Mouse (Mus musculus): ENCODE results near the gene Ptpn22. TPM values are rescaled to one million over a fixed set of nuclear protein-coding genes. Genes with fewer than 3 reads are reported as not detected.
"Not testable (repeated sequence)": the region's sequence is repeated elsewhere in the genome, so short reads cannot be mapped to it uniquely, and the experiment has no call there.

Gene Ptpn22
- 0.99 and 1.1 TPM in 2 replicates for polyA plus RNA-seq (2014; fragmentation: Nextera tagmentation; extraction: Ambion mirVana)

DNA sequence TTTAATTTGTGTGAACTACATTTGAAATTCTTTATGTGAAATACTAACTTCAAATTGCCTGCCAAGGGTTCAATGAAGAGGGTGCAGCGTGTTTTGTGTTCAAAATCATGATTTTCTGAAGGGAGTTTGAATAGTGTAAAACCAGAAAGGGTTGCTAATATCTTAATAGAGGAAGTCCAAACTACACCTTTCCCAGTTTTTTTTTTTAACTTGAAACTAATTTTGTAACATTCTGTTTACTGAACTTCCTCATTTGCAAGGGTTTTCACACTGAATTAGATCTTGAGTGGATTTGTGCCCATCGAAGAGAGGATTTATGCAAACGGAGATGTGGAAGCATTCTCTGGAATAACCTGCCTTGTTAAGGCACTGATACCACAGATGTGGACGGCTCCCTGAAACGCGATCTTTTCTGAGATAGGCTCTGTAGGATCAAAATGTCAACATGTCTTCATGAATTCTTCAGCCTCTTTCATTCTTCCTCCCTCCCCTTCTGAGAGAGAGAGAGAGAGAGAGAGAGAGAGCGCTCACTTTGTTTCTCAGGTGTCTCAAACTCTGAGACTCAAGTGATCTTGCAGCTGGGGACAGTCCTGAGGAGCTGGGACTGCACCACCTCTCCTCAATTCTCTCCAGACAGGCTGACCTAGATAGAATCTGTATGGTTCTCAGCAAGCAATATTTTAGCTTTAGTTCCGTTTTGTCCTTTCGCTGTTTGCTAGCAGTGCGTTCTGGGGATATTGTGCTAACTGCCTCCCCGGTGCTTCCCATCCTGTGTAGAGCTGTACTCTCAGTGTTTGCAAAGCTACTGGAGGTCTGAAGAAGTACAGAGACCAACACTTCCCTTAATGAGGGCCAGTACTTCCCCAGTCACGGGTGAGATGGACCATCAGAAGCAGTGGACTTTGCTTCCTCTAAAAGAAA lies at the start of gene Ptpn22:
Ptpn22 (plus strand) TSS at position 915 of the 921 bp plus-strand sequence.
- H3K36me3 ChIP-seq (ENCODE audit: control insufficient read depth, insufficient read depth, low read length), result no peaks in the 10 kb centered on the region
- WGBS, result 67% methylated on average over 12 of the region's 12 CpGs
- H3K27ac ChIP-seq (replicated peaks in 1 of 2; ENCODE audit: control insufficient read depth in 1 of 2, insufficient read depth in 1 of 2, low read depth in 2 of 2, low read length in 2 of 2), result 0 out of 4 replicates have a peak within 1 kb of the TSS, but pooled peaks have one; percentile 1 to 19
- H3K9me3 ChIP-seq (ENCODE audit: control insufficient read depth, low read length), result no peaks in the 10 kb centered on the region
- no peak within 1 kb of the TSS for H3K4me3 ChIP-seq (ENCODE audit: control insufficient read depth in 1 of 2, insufficient read depth in 1 of 2, low read depth in 1 of 2, low read length in 2 of 2)
- H3K9ac ChIP-seq (ENCODE audit: low read length), result no peak within 1 kb of the TSS; the same call in 1 of the 2 replicates
- H3K4me1 ChIP-seq (ENCODE audit: control insufficient read depth in 2 of 2, insufficient read depth in 2 of 2, low read length in 2 of 2), result peaks cover 6 to 8% of the 10 kb centered on the region in 2 experiments; a peak in 2 of 4 replicates
- H3K4me2 ChIP-seq (ENCODE audit: low read length), result no peak within 1 kb of the TSS
- H3K27me3 ChIP-seq (ENCODE audit: control insufficient read depth, insufficient read depth, low read length), result no peaks in the 10 kb centered on the region
- ATAC-seq (ENCODE audit: insufficient number of reproducible peaks, insufficient read depth, low FRiP score, low read depth), result no peak

DNA sequence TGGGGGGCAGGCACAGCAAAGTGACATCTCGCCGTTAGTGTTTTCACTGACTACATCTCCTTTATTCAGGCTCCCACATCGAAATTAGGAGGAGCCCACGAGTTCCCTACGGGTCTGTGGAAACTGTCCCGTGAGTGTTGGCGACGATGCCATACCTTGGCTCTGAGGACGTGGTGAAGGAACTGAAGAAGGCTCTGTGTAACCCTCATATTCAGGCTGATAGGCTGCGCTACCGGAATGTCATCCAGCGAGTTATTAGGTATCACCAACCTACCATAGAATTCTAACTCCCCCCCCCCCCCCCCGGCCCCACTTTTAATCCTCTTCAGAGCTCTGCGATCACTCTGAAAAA lies 49.8 kb upstream of the Ptpn22 start:
- Histone ChIP-seq H3K9me3 (ENCODE audit: control insufficient read depth, low read length) (no peaks in the 10 kb centered on the region), H3K4me2 (ENCODE audit: low read length) (peak overlapping the region; percentile 88), H3K9ac (ENCODE audit: low read length) (peak overlapping the region; percentile 83), H3K36me3 (ENCODE audit: control insufficient read depth, insufficient read depth, low read length) (peaks cover 42% of the 10 kb centered on the region), H3K4me3 (ENCODE audit: control insufficient read depth in 1 of 2, insufficient read depth in 1 of 2, low read depth in 1 of 2, low read length in 2 of 2) (peak overlapping the region; percentile 77 to 79), H3K27ac (replicated peaks in 1 of 2; ENCODE audit: control insufficient read depth in 1 of 2, insufficient read depth in 1 of 2, low read depth in 2 of 2, low read length in 2 of 2) (peak overlapping the region; percentile 88 to 89), H3K27me3 (ENCODE audit: control insufficient read depth, insufficient read depth, low read length) (no peaks in the 10 kb centered on the region), H3K4me1 (ENCODE audit: control insufficient read depth in 2 of 2, insufficient read depth in 2 of 2, low read length in 2 of 2) (peaks cover 0 to 11% of the 10 kb centered on the region in 2 experiments; a peak in 3 of 4 replicates)
- WGBS, result 1% methylated on average over 14 of the region's 14 CpGs
- peak; percentile 33 for ATAC-seq (ENCODE audit: insufficient number of reproducible peaks, insufficient read depth, low FRiP score, low read depth)

DNA sequence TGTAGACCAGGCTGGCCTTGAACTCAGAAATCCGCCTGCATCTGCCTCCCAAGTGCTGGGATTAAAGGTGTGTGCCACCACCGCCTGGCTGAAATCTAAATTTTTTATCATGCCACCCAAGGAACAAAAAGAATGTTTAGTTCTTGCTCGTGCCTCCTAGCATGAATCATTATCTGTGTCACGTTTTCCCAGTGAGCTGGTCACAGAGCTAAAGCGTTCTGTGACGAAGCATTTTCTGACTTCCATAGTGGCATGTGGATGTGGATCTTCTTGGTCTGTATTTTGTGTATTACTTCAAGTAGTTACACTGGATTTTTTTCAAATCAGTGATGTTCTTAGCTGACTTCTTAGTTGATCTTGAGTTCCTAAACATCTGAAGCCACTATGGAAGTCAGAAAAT lies 48.6 kb upstream of the Ptpn22 start:
- ATAC-seq (ENCODE audit: insufficient number of reproducible peaks, insufficient read depth, low FRiP score, low read depth), result no peak
- peaks cover 0 to 11% of the 10 kb centered on the region in 2 experiments; a peak in 3 of 4 replicates for H3K4me1 ChIP-seq (ENCODE audit: control insufficient read depth in 2 of 2, insufficient read depth in 2 of 2, low read length in 2 of 2)
- 88% methylated on average over 6 of the region's 6 CpGs for WGBS
- H3K4me3 ChIP-seq (ENCODE audit: control insufficient read depth in 1 of 2, insufficient read depth in 1 of 2, low read depth in 1 of 2, low read length in 2 of 2), result no peak overlapping the region
- no peak overlapping the region for H3K27ac ChIP-seq (replicated peaks in 1 of 2; ENCODE audit: control insufficient read depth in 1 of 2, insufficient read depth in 1 of 2, low read depth in 2 of 2, low read length in 2 of 2)
- no peaks in the 10 kb centered on the region for H3K9me3 ChIP-seq (ENCODE audit: control insufficient read depth, low read length)
- no peak overlapping the region for H3K4me2 ChIP-seq (ENCODE audit: low read length)
- no peaks in the 10 kb centered on the region for H3K27me3 ChIP-seq (ENCODE audit: control insufficient read depth, insufficient read depth, low read length)
- H3K9ac ChIP-seq (ENCODE audit: low read length), result no peak overlapping the region
- H3K36me3 ChIP-seq (ENCODE audit: control insufficient read depth, insufficient read depth, low read length), result peaks cover 44% of the 10 kb centered on the region

DNA sequence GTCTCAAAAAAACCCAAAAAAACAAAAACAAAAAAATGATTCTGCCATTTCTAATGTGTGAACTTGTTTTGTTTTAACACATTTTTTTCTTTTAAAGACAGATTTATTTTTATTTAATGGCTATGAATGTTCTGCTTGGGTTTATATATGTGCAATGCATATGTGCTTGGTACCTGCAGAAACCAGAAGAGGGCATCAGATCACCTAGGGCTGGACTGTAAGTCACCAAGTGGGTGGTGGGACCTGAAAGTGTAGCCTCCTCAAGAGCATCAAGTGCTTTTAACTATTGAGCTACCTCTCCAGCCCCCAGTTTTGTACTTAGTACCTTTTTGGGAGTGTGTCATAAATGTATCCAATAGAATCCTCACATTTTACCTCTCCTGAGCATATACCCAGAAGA lies 32.0 kb upstream of the Ptpn22 start:
- Histone ChIP-seq H3K4me3 (ENCODE audit: control insufficient read depth in 1 of 2, insufficient read depth in 1 of 2, low read depth in 1 of 2, low read length in 2 of 2) (no peak overlapping the region), H3K9me3 (ENCODE audit: control insufficient read depth, low read length) (no peaks in the 10 kb centered on the region), H3K9ac (ENCODE audit: low read length) (no peak overlapping the region), H3K4me1 (ENCODE audit: control insufficient read depth in 2 of 2, insufficient read depth in 2 of 2, low read length in 2 of 2) (peaks cover 2 to 21% of the 10 kb centered on the region in 2 experiments), H3K4me2 (ENCODE audit: low read length) (no peak overlapping the region), H3K27ac (replicated peaks in 1 of 2; ENCODE audit: control insufficient read depth in 1 of 2, insufficient read depth in 1 of 2, low read depth in 2 of 2, low read length in 2 of 2) (no peak overlapping the region), H3K27me3 (ENCODE audit: control insufficient read depth, insufficient read depth, low read length) (no peaks in the 10 kb centered on the region), H3K36me3 (ENCODE audit: control insufficient read depth, insufficient read depth, low read length) (peaks cover 11% of the 10 kb centered on the region)
- no peak for ATAC-seq (ENCODE audit: insufficient number of reproducible peaks, insufficient read depth, low FRiP score, low read depth)

DNA sequence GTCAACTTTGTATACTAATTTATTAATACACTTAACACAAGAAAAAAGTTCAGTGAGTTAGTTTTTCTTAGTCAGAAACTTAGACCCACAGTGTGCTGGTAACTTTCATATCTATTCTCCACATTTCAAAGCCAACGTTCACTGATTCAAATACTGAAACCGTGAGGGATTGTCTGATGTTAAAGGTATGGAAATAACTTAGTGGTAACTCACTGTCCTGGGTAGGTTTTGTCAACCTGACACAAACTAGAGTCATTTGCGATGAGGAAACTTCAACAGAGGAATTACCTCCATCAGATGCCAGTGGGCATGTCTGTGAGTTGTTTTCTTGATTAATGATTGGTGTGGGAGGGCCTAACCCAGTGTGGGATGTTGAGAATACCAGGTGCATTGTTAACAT lies 30.6 kb upstream of the Ptpn22 start:
- no peaks in the 10 kb centered on the region for H3K9me3 ChIP-seq (ENCODE audit: control insufficient read depth, low read length)
- H3K4me2 ChIP-seq (ENCODE audit: low read length), result no peak overlapping the region
- H3K27ac ChIP-seq (replicated peaks in 1 of 2; ENCODE audit: control insufficient read depth in 1 of 2, insufficient read depth in 1 of 2, low read depth in 2 of 2, low read length in 2 of 2), result no peak overlapping the region
- H3K4me1 ChIP-seq (ENCODE audit: control insufficient read depth in 2 of 2, insufficient read depth in 2 of 2, low read length in 2 of 2), result peaks cover 5 to 24% of the 10 kb centered on the region in 2 experiments
- no peak overlapping the region for H3K4me3 ChIP-seq (ENCODE audit: control insufficient read depth in 1 of 2, insufficient read depth in 1 of 2, low read depth in 1 of 2, low read length in 2 of 2)
- WGBS, result 76% methylated on average over 3 of the region's 3 CpGs
- H3K27me3 ChIP-seq (ENCODE audit: control insufficient read depth, insufficient read depth, low read length), result no peaks in the 10 kb centered on the region
- no peak overlapping the region for H3K9ac ChIP-seq (ENCODE audit: low read length)
- ATAC-seq (ENCODE audit: insufficient number of reproducible peaks, insufficient read depth, low FRiP score, low read depth), result no peak
- H3K36me3 ChIP-seq (ENCODE audit: control insufficient read depth, insufficient read depth, low read length), result no peaks in the 10 kb centered on the region

DNA sequence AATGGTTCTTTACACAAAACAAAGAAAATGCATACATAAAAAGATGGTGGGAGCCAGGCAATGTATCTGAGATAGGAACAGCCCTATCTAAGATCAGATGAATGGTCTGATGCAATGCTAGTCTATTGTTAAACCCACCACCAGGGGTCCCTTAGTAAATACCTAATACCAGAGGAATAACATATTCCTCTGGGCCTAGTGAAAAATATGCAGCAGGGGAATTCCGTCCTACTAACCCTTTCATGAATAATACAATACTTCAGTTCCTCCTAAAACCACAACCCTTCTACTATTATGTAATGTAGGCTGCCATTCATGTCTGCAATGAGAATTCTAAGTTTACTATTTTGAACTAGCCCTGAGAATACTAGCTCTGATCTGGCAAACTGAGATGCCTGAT lies 28.9 kb upstream of the Ptpn22 start:
- ATAC-seq (ENCODE audit: insufficient number of reproducible peaks, insufficient read depth, low FRiP score, low read depth); H3K9me3 ChIP-seq (ENCODE audit: control insufficient read depth, low read length); H3K9ac ChIP-seq (ENCODE audit: low read length); H3K36me3 ChIP-seq (ENCODE audit: control insufficient read depth, insufficient read depth, low read length); H3K27me3 ChIP-seq (ENCODE audit: control insufficient read depth, insufficient read depth, low read length); H3K4me2 ChIP-seq (ENCODE audit: low read length); H3K4me3 ChIP-seq (ENCODE audit: control insufficient read depth in 1 of 2, insufficient read depth in 1 of 2, low read depth in 1 of 2, low read length in 2 of 2): not testable (repeated sequence)
- 65% methylated on average over 1 of the region's 1 CpGs for WGBS
- peaks cover 5 to 24% of the 10 kb centered on the region in 2 experiments for H3K4me1 ChIP-seq (ENCODE audit: control insufficient read depth in 2 of 2, insufficient read depth in 2 of 2, low read length in 2 of 2)
- H3K27ac ChIP-seq (replicated peaks in 1 of 2; ENCODE audit: control insufficient read depth in 1 of 2, insufficient read depth in 1 of 2, low read depth in 2 of 2, low read length in 2 of 2), result peak overlapping the region in 1 of 2 experiments; percentile 19; a peak in 1 of 4 replicates

DNA sequence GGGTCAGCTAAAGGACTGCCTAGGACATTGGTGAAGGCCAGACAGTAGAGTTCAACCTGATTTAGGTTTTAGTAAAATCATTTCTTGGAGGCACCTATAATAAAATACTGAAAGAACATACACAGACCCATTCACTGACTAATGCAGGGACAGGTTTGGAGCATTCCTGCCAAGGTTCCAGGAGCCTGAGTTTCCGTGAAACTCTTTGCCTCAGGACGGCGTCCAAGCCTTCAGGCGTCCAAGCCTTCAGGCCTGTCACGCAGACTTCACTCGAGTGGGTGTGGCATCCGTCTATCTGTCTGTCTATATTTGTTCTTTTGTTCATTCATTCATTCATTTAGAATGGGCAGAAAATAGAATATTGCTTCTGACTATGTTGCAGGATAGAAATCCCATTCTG lies 28.4 kb upstream of the Ptpn22 start:
- no peaks in the 10 kb centered on the region for H3K36me3 ChIP-seq (ENCODE audit: control insufficient read depth, insufficient read depth, low read length)
- H3K27ac ChIP-seq (replicated peaks in 1 of 2; ENCODE audit: control insufficient read depth in 1 of 2, insufficient read depth in 1 of 2, low read depth in 2 of 2, low read length in 2 of 2), result peak overlapping the region in 1 of 2 experiments; percentile 19; a peak in 1 of 4 replicates
- H3K9me3 ChIP-seq (ENCODE audit: control insufficient read depth, low read length), result no peaks in the 10 kb centered on the region
- 46% methylated on average over 7 of the region's 7 CpGs for WGBS
- ATAC-seq (ENCODE audit: insufficient number of reproducible peaks, insufficient read depth, low FRiP score, low read depth), result no peak
- peaks cover 5 to 24% of the 10 kb centered on the region in 2 experiments for H3K4me1 ChIP-seq (ENCODE audit: control insufficient read depth in 2 of 2, insufficient read depth in 2 of 2, low read length in 2 of 2)
- no peak overlapping the region for H3K4me3 ChIP-seq (ENCODE audit: control insufficient read depth in 1 of 2, insufficient read depth in 1 of 2, low read depth in 1 of 2, low read length in 2 of 2)
- H3K4me2 ChIP-seq (ENCODE audit: low read length), result no peak overlapping the region
- no peaks in the 10 kb centered on the region for H3K27me3 ChIP-seq (ENCODE audit: control insufficient read depth, insufficient read depth, low read length)
- H3K9ac ChIP-seq (ENCODE audit: low read length), result no peak overlapping the region

All from heart, embryonic 14.5 days (tissue).